In the genomic region with DNA sequence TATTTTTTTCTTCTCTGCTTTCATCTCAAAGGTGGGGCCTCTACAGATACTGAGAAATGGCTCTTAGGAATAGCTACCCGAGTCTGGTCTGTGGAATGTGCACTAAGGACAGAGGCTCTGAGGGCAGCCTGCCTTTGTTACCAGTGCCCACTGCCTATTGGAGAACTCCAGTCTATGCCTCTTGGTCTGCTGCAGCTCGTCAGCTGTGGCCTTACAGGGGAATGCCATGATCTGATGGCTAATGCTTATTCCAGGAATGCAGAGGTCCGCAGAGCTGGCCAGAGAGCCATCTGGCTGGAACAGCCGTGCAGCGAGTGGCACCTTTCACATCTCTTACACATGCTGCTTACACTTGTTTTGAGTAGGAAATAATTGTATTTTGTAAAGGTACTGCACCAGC, we compare ENCODE assay signal across 9 mouse cellular contexts. TPM values are rescaled to one million over a fixed set of nuclear protein-coding genes. Genes with fewer than 3 reads are reported as not detected.
DNase-seq lines count a peak whose midpoint lies in the region; ATAC-seq and TF ChIP-seq lines count a peak whose summit lies in the region.
"Had no signal": no experiment of that assay in that cellular context is flagged by ENCODE, and none has a peak within 500 bp of the region (broad histone marks: within the 10 kb centered on the region; RNA-seq: fewer than 3 reads in every experiment).

No protein-coding gene starts in this region.

- H3K9ac ChIP-seq in kidney, embryonic 14.5 days (ENCODE audit: low read depth, low read length) = no peak overlapping the region
- H3K9ac ChIP-seq in intestine, postnatal 0 days (ENCODE audit: low read depth, low read length) = peak overlapping the region; percentile 22; the same call in 1 of the 2 replicates
- peak overlapping the region; percentile 32; the same call in 1 of the 2 replicates for H3K9ac ChIP-seq in neural tube, embryonic 14.5 days (replicated peaks; ENCODE audit: low read depth, low read length)

- peaks cover 12% of the 10 kb centered on the region; the same call in 1 of the 2 replicates for H3K36me3 ChIP-seq in kidney, embryonic 14.5 days (ENCODE audit: control insufficient read depth, insufficient read depth, low read length)
- H3K36me3 ChIP-seq in intestine, postnatal 0 days (ENCODE audit: control insufficient read depth, insufficient read depth) = peaks cover 6% of the 10 kb centered on the region
- peaks cover 4% of the 10 kb centered on the region for H3K36me3 ChIP-seq in neural tube, embryonic 14.5 days (ENCODE audit: control insufficient read depth, insufficient read depth, low read length)

- H3K4me2 ChIP-seq in kidney, embryonic 14.5 days (replicated peaks; ENCODE audit: low read depth, low read length) = peak overlapping the region; percentile 51
- peak overlapping the region; percentile 81 for H3K4me2 ChIP-seq in intestine, postnatal 0 days (replicated peaks; ENCODE audit: low read depth)
- H3K4me2 ChIP-seq in neural tube, embryonic 14.5 days (ENCODE audit: low read depth, low read length) = peak overlapping the region; percentile 79

- no peak overlapping the region for H3K27ac ChIP-seq in kidney, embryonic 14.5 days (ENCODE audit: low read depth, low read length)
- H3K27ac ChIP-seq in embryonic fibroblast, embryonic 13.5 days (ENCODE audit: insufficient read depth, low read length) = no peak overlapping the region
- no peak overlapping the region for H3K27ac ChIP-seq in intestine, postnatal 0 days (ENCODE audit: low read depth, low read length)
- no peak overlapping the region for H3K27ac ChIP-seq in neural tube, embryonic 14.5 days (ENCODE audit: low read depth, low read length)

- no peaks in the 10 kb centered on the region for H3K9me3 ChIP-seq in kidney, embryonic 14.5 days (ENCODE audit: control insufficient read depth, low read length)
- H3K9me3 ChIP-seq in intestine, postnatal 0 days (ENCODE audit: control insufficient read depth) = no peaks in the 10 kb centered on the region
- no peaks in the 10 kb centered on the region for H3K9me3 ChIP-seq in neural tube, embryonic 14.5 days (ENCODE audit: control insufficient read depth, low read length)

- peaks cover 42% of the 10 kb centered on the region for H3K4me1 ChIP-seq in kidney, embryonic 14.5 days (ENCODE audit: control insufficient read depth, insufficient read depth, low read length)
- H3K4me1 ChIP-seq in embryonic fibroblast, embryonic 13.5 days (ENCODE audit: control insufficient read depth, insufficient read depth, low read length) = peaks cover 33% of the 10 kb centered on the region
- H3K4me1 ChIP-seq in intestine, postnatal 0 days (replicated peaks; ENCODE audit: control insufficient read depth, insufficient read depth, low read length) = peaks cover 20% of the 10 kb centered on the region
- H3K4me1 ChIP-seq in neural tube, embryonic 14.5 days (ENCODE audit: control insufficient read depth, insufficient read depth, low read length) = peaks cover 54% of the 10 kb centered on the region

- no peak for TF ChIP-seq POLR2A in embryonic fibroblast, embryonic 13.5 days (IDR thresholded peaks at IDR 0.05; ENCODE audit: low read depth, low read length)

- no peak for ATAC-seq in kidney, embryonic 14.5 days (ENCODE audit: low FRiP score, low TSS enrichment)
- ATAC-seq in intestine, postnatal 0 days = no peak
- ATAC-seq in neural tube, embryonic 14.5 days (ENCODE audit: low read depth) = no peak

- no peaks in the 10 kb centered on the region for H3K27me3 ChIP-seq in kidney, embryonic 14.5 days (ENCODE audit: control insufficient read depth, insufficient read depth, low read length)
- no peaks in the 10 kb centered on the region for H3K27me3 ChIP-seq in intestine, postnatal 0 days (replicated peaks; ENCODE audit: control insufficient read depth, insufficient read depth, low read length)
- H3K27me3 ChIP-seq in neural tube, embryonic 14.5 days (ENCODE audit: control insufficient read depth, insufficient read depth, low read length) = no peaks in the 10 kb centered on the region

- no peak for DNase-seq in kidney, adult 18-20 months
- no peak for DNase-seq in right cerebral cortex, postnatal 14 days
- no peak for DNase-seq in frontal cortex, adult 2 months (ENCODE audit: extremely low spot score in 1 of 2, low spot score in 1 of 2)
- no peak for DNase-seq in cerebellum, postnatal 4 days (ENCODE audit: low spot score in 2 of 2)
- DNase-seq: cerebellum, adult 11-12 months had no signal

- 0 out of 2 replicates have a peak overlapping the region, but pooled peaks have one; percentile 98 for H3K4me3 ChIP-seq in kidney, embryonic 14.5 days (ENCODE audit: low read length)
- H3K4me3 ChIP-seq in embryonic fibroblast, embryonic 13.5 days (ENCODE audit: insufficient read depth, low read length) = peak overlapping the region; percentile 97
- no peak overlapping the region for H3K4me3 ChIP-seq in intestine, postnatal 0 days (ENCODE audit: low read depth, low read length)
- peak overlapping the region; percentile 91 for H3K4me3 ChIP-seq in neural tube, embryonic 14.5 days (ENCODE audit: low read depth, low read length)

- whole genome bisulfite sequencing in kidney, embryonic 14.5 days = 60% methylated on average over 5 of the region's 5 CpGs
- 64% methylated on average over 5 of the region's 5 CpGs for WGBS in intestine, postnatal 0 days
- WGBS in neural tube, embryonic 14.5 days = 43% methylated on average over 5 of the region's 5 CpGs

- TF ChIP-seq CTCF in embryonic fibroblast, embryonic 13.5 days (IDR thresholded peaks at IDR 0.05; ENCODE audit: borderline replicate concordance, insufficient read depth, low read length) = no peak
- no peak for TF ChIP-seq CTCF in intestine, postnatal 0 days (IDR thresholded peaks at IDR 0.05; ENCODE audit: low read depth)

RNA-seq across cellular contexts. Expression of gene Sptan1, which starts 2.4 kb away (rescaled TPM):
- polyA plus RNA-seq in kidney, embryonic 14.5 days (2014; fragmentation: Nextera tagmentation; extraction: Ambion mirVana) = 121 and 136 TPM in 2 replicates
- 222 and 243 TPM in 2 replicates for polyA plus RNA-seq in embryonic fibroblast, embryonic 13.5 days (2011; ENCODE audit: insufficient read length, low read depth, missing spikeins)
- 58.6 and 60.9 TPM in 2 replicates for polyA plus RNA-seq in intestine, postnatal 0 days (2015; fragmentation: Nextera tagmentation; extraction: Ambion mirVana)
- 381 and 422 TPM in 2 replicates for polyA plus RNA-seq in neural tube, embryonic 14.5 days (2014; fragmentation: Nextera tagmentation; extraction: Ambion mirVana)
- 610 and 785 TPM in 2 replicates for polyA plus RNA-seq in frontal cortex, adult 2 months (2012; rRNA removed)

RNA-seq across cellular contexts. Expression of gene Gle1, which starts 32.5 kb away (rescaled TPM):
- polyA plus RNA-seq in kidney, embryonic 14.5 days (2014; fragmentation: Nextera tagmentation; extraction: Ambion mirVana) = 43.8 and 57.9 TPM in 2 replicates
- polyA plus RNA-seq in embryonic fibroblast, embryonic 13.5 days (2011; ENCODE audit: insufficient read length, low read depth, missing spikeins) = 33.0 and 42.4 TPM in 2 replicates
- 14.3 and 14.5 TPM in 2 replicates for polyA plus RNA-seq in intestine, postnatal 0 days (2015; fragmentation: Nextera tagmentation; extraction: Ambion mirVana)
- polyA plus RNA-seq in neural tube, embryonic 14.5 days (2014; fragmentation: Nextera tagmentation; extraction: Ambion mirVana) = 66.2 and 67.4 TPM in 2 replicates
- polyA plus RNA-seq in frontal cortex, adult 2 months (2012; rRNA removed) = 50.4 and 60.2 TPM in 2 replicates
